Mouse (Mus musculus) cerebellum, postnatal 36 days (tissue): ENCODE measurements around the gene Ncoa6.
"Not testable (repeated sequence)": the region's sequence is repeated elsewhere in the genome, so short reads cannot be mapped to it uniquely, and the experiment has no call there.

Source experiments
- DNase-seq, 2 experiments: peaks; one replicate each; pipeline ENCODE4 v3.0.0; 2021 to 2022; ENCODE audit warnings: mixed read lengths in 2 of 2

Ncoa6 gene

GRCm38 (mm10) chr2:155473570-155474088, at the start of gene Ncoa6:
Gene Ncoa6, minus strand, starts transcription at chr2:155473894.
- peak; percentile 69 to 79 for DNase-seq

GRCm38 (mm10) chr2:155518531-155519270, 45.0 kb upstream of the Ncoa6 start:
- no peak for DNase-seq

- peak; percentile 98 to 99 for DNase-seq
These were observed 44.0 kb upstream of the Ncoa6 start, which contains the start of the genes Acss2 and Ggt7 for GRCm38 (mm10) chr2:155517455-155518423. Gene Acss2, plus strand, starts transcription at chr2:155517948. Gene Ggt7, minus strand, starts transcription at chr2:155518237.

- peak; percentile 73 to 80 for DNase-seq
These were observed 42.2 kb upstream of the Ncoa6 start for GRCm38 (mm10) chr2:155515941-155516340.

- DNase-seq, result peak; percentile 89 to 93
These were observed 41.0 kb upstream of the Ncoa6 start for GRCm38 (mm10) chr2:155514666-155515065.

- DNase-seq, result peak in 1 of 2 experiments; percentile 48
These were observed 39.8 kb upstream of the Ncoa6 start for GRCm38 (mm10) chr2:155513543-155513942.

- peak; percentile 80 for DNase-seq
These were observed 38.8 kb upstream of the Ncoa6 start for GRCm38 (mm10) chr2:155512479-155512878.

GRCm38 (mm10) chr2:155507721-155508470, 34.2 kb upstream of the Ncoa6 start:
- DNase-seq, result no peak

- DNase-seq, result no peak
These were observed 32.1 kb upstream of the Ncoa6 start for GRCm38 (mm10) chr2:155505811-155506210.

GRCm38 (mm10) chr2:155504440-155505355, 31.0 kb upstream of the Ncoa6 start:
- DNase-seq, result peak in 1 of 2 experiments; percentile 56

GRCm38 (mm10) chr2:155502596-155502995, 28.9 kb upstream of the Ncoa6 start:
- no peak for DNase-seq

- DNase-seq, result no peak
These were observed 17.3 kb upstream of the Ncoa6 start for GRCm38 (mm10) chr2:155490998-155491397.

GRCm38 (mm10) chr2:155482021-155482420, 8.3 kb upstream of the Ncoa6 start:
- DNase-seq, result peak; percentile 56 to 61

- peak; percentile 43 to 55 for DNase-seq
These were observed 774 bp downstream of the Ncoa6 start for GRCm38 (mm10) chr2:155472671-155473569.

GRCm38 (mm10) chr2:155466861-155467260, 6.8 kb downstream of the Ncoa6 start:
- DNase-seq, result no peak

GRCm38 (mm10) chr2:155453591-155453990, 20.1 kb downstream of the Ncoa6 start:
- no peak for DNase-seq

GRCm38 (mm10) chr2:155451256-155451655, 22.4 kb downstream of the Ncoa6 start:
- no peak for DNase-seq

- DNase-seq, result not testable (repeated sequence)
These were observed 25.8 kb downstream of the Ncoa6 start for GRCm38 (mm10) chr2:155447906-155448305.

- DNase-seq, result no peak
These were observed 30.2 kb downstream of the Ncoa6 start for GRCm38 (mm10) chr2:155443446-155443845.

GRCm38 (mm10) chr2:155442916-155443315, 30.8 kb downstream of the Ncoa6 start:
- no peak for DNase-seq
